Mouse (Mus musculus): ENCODE measurements around the gene Ctnnb1.

Gene Ctnnb1

DNA sequence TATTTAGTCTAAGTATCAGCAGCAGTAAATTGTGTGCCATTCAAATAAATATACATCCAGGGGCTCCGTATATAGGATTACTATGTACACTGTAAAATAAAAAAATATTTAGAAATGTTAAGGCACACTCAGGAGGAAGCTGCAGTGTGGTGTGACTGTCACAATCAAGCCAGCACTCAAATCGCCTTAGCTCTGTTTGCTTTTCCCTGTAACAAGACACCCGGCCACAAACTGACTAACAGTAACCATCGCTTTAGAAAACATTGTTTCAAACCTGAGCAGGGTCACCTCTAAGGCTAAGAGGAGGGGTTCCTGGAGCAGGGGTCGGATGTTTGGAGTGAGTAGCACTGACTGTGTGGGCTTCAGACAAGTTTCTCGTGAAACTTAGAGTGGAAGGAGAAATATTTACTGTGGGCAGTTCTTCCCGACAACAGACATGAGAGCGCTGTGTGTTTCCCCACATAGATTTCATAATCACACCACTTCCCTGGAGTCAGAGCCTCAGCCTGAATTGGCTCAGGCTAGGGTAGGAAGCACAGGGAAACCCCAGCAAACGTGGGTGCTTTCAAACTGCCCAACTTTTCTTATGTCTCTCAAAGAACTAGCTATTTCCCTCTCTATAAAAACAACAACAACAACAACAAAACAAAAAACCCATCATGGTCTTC is 1.9 kb upstream of the Ctnnb1 start:
- no peak for DNase-seq (ENCODE audit: low spot score)

DNA sequence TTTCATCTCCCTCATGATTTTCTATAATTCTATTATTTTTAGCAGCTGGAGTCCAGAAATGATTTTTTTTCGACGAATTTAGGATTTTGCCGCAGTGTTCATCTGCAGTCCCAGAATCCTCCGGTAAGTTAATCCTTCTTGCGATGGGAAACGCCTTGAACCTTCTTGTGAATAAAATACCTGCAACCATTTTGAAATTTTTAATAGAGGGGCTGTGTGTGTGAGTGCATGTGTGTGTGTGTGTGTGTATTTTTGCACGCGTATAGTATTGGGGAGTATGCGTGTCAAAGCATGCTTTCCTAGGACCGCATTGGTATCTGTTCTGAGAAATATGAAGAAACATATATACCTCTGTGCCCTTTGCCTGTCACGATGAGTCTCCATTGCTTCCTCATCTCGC is 1.0 kb downstream of the Ctnnb1 start:
- no peak for DNase-seq (ENCODE audit: low spot score)

DNA sequence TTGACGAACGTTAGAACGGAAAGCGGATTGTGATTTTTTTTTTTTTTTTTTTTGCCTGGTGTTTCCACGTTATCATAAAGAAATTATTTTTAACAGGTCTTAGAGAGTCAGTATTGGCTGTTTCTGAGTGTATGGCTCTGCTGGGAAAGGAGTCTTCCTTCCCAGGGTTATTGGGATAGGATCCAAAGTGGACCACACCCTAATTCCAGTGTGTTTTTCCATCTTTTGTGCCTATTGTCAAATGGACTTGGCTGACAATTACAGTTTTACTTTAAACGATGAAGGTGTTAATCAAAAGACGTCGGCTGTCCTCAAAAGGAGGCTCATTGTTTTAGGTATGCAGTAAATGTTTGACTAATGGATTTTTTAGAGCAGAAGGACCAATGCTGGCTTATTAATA is 1.8 kb downstream of the Ctnnb1 start:
- no peak for DNase-seq (ENCODE audit: low spot score)

DNA sequence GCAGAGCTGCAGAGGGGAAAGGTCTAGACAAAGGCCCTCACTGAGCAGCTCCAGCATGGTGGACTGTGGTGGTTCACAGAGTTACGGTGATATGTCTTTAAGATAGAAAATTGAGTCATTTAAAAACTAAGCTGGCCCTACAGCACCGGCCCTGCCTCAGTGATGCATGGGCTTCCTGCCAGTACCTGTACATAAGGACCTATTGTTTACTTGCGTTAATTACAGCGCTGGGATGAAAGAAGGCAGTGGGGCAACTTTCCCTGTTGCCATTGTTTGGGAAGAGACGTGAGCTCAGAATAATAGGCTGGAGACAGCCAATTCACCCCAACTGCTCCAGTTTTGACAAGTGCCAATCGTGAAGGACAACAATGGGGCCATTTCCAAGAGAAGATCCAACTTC is 3.4 kb downstream of the Ctnnb1 start:
- no peak for DNase-seq (ENCODE audit: low spot score)

DNA sequence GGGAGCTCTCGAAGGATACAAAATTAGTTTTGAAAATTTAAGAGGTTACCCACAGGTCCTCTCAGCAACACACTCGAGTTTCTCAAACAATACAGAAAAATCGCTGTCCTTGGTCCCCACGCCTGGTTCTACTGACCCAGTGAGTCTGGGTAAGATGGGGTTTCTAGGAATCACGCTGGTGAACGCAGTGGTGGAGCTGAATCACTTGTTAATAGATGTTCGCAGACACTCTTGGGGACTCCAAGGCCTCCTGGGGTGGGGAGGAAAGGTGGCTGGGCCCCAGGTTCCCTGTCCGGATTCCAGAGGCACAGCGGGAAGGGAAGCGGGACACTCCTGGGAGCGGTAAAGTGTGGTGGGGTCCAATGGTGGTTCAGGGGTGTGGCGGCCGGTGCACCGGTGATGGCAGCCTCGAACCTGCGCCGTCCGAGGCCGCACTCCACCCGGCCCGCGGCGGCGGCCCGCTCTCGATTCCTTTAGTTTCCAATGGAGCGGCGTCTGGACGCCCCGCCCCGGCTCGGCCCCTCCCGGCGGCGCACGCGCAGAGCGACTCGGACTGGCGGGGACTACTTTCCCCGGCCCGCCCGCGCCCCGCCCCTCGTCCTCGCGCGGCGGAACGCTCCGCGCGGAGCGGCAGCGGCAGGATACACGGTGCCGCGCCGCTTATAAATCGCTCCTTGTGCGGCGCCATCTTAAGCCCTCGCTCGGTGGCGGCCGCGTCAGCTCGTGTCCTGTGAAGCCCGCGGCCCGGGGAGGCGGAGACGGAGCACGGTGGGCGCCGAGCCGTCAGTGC is 4.0 kb downstream of the Ctnnb1 start:
- peak; percentile 97 for DNase-seq (ENCODE audit: low spot score)

DNA sequence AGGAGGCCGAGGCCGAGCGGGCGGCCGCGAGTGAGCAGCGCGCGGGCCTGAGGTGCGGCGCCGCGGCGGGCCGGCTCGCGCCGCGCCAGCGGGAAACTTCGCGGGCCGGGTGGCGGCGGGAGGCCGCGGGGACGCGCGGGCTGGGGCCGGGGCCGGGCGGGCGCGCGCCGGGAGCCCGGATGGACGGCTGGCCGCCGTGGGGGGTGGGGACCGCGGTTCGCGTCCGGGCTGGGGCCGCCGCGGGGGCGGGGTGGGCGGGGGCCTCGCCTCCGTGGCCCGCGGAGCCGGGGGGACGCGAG is 4.5 kb downstream of the Ctnnb1 start:
- DNase-seq (ENCODE audit: low spot score), result no peak

DNA sequence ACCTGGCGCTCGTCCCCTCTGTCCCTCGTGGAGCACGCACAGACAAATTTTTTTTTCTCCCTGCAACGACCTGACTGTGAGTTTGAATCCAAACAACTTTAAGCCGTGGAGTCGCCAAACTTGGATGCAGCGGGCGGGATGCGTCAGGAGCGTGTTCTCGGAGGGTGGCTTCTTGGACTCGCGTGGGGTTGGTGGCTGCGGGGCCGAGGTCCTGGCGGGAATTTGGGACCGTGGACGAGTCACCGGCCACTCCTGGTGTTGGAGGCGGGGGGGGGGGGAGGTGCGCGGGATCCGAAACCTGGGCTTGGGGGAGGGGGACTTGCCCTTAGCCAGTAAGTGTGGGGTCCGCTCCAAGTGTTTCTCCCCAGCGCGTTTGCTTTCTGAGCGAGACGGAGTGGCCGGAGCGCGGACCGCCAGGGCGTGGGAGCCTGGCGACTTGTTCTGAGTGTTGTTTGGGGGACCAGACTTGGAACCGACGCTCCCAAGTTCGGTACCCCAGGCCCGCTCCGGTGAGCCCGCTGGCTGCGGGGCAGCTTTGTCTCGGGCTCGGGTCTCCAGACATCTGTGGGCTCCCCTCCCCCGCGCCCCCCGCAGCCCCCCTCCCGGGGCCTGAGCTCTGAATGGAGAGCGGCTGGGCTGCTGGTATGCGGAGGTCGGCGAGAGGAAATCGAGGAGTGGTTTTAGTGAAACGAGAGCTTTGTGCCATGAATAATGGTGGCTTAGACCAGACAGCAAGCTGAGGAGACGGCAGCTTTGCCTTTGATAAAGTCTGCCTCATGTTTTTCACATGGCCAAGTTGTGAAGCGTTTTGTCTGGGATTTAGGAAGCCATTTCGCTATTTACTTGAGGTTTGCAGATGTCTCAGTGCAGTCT is 5.1 kb downstream of the Ctnnb1 start:
- peak; percentile 29 for DNase-seq (ENCODE audit: low spot score)

DNA sequence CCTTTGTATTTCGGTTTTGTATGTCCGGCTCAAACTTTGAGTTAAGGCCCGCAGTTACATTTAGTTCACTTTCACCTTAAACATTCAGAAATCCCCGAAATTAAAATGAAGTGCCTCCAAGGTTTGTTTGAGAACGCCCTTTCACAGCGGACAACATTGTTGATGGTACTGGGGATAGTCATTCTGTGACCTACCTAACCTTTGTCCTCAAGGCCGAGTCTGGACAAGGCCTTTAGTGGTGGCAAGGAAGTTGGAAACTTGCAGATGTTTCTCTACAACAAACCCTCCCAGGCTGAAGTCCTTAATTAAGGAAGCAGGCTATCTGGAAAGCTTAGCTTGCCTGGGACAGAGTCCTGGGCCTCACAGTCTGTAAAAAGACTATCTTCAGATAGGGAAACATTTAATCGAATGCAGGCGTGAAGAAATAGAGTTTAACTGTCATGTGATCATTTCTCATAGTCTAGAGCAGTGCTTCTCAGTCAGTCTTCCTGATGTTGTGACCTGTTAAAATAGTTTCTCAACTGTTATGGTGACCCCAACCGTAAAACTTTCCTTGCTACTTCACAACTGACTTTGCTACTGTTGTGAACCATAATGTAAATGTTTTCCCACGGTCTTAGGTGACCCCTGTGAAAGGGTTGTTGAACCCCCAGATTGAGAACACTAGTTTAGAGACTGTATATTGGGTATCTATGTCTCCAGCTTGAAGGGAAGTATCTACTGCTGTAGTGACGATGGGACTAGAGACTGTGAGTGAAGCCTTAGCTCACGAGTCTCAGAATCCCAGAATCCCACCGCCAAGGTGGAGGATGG is 6.0 kb downstream of the Ctnnb1 start:
- DNase-seq (ENCODE audit: low spot score), result no peak

DNA sequence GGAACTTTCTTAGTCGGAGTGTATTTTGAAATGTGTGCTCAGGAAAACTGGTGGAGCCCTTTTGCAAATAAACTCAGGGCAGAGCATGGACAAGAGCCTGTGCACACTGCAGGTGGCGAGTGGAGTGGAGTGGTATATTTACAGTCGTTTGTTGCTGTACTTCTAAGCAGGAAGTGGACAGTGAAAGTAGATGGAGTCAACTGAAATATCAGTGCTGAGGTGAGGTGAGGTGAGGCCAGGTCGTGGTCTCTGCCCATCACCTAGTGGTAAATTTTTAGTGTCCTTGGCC is 6.6 kb downstream of the Ctnnb1 start:
- no peak for DNase-seq (ENCODE audit: low spot score)

DNA sequence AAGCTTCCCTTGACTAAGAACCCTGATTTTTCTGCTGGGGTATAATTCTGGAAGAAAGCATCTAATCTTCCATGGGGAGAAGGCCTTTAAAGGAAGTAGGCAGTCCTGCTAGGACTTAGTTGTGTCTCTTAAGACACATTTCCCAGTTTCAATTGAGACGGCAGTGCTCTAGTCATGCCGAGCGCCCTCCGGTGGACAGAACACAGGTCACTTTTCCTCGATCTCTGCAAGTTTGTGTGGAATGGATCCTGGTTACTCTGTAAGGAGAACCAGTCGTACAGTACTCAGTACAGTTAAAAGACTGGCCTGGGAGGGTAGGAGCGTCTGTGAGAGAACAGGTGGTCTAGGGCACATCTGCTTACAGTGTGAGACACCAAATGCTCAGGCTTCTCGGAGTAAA is 7.3 kb downstream of the Ctnnb1 start:
- DNase-seq (ENCODE audit: low spot score), result peak; percentile 54

DNA sequence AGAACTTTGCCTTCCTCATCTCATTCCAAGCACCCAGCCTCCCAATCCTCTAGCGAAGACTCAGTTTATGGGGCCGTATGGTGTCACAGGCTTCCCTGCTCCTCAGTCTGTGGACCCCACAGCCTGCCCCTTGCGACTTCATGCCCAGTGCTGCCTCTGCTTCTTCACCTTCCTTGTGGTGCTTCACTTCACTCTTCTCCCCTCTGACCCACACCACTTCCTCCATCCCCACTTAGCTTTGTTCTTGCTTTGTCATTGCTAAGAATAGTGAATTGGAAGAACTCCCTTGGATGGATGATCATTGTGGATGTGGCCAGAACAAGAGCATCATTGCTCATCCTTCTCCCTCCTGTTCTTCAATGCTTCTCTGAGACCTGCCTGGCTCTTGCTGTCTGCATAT is 11.8 kb downstream of the Ctnnb1 start:
- no peak for DNase-seq (ENCODE audit: low spot score)

DNA sequence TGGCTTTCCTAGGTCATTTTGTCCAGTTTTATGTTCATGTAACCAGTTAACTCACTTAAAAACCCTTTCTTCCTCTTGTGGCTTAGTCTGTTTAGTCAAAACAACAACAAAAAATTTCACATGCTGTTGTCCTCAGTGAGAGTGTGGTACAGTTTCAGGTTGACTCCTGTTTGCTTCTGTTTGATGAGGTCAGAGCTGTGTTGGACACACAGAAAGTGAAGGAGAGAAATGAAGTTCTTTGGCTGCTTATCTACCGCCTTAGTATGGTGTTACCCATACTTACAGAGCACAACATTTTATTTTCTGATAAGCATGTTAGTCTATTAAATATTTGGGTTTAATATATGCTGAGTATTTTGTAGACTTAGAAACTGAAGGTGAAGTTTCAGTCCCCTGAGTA is 14.7 kb downstream of the Ctnnb1 start:
- no peak for DNase-seq (ENCODE audit: low spot score)

DNA sequence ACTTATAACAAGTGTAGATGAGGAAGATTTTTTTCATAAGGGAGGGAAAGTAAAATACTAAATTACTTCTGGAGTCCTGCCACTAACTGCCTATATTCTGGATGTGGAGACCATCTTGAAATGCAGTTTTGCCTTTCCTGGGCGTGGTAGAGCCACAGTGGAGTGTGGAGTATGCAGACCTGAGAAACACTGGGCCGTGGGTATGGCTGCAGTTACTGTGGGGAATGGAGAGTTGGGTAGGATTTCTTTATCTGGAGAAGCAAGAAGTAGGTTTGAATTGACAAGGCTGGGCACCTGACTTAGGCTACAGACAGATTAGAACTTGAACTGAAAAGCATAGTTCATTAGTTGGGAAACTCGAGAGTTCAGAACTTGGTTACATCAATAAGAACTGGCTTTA is 15.2 kb downstream of the Ctnnb1 start:
- no peak for DNase-seq (ENCODE audit: low spot score)

DNA sequence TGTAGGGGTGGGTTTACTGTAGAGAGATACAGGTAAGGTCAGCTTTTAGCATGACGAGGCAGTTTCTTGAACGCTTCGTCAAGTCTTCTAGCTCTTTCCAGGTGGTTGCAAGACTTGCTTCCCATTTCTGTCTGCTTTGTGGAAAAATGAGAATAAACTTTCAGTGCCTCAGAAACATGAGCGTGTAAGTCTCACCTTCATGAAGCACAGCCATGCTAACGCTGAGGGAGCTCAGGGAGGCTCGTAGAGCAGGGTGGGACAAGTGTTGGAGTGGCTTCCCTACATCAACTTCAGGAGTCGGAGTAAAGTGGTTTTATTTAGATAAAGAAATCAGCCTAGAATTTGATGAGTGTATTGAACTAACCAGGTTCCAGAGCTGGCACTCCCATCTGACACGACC is 17.1 kb downstream of the Ctnnb1 start:
- DNase-seq (ENCODE audit: low spot score), result no peak

DNA sequence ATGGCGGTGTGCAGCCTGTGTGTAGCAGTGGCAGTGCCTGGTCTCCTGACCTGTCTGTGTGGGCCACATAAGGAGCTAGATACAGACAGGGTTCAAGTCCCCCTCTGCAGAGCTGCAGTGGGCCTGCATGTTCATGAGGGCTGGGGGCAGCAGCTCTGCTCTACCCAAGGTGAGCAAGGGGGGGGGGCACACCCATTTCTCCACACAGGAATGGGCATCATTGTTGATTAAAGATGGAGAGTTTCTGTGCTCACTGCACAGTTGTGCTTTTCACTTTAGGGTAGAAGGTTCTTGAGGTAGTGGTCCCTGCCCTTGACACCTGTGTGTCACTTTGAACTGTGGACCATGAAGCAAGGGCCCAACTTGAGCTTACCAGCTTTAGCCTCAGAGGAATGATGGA is 19.8 kb downstream of the Ctnnb1 start:
- no peak for DNase-seq (ENCODE audit: low spot score)

DNA sequence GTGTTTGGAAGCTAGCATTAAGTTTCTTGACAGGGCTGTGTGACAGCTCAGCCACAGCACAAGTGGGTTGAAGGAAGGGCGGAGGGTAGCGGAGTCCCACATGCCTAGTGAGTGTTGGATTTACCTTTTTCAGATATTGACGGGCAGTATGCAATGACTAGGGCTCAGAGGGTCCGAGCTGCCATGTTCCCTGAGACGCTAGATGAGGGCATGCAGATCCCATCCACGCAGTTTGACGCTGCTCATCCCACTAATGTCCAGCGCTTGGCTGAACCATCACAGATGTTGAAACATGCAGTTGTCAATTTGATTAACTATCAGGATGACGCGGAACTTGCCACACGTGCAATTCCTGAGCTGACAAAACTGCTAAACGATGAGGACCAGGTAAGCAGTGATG is 21.7 kb downstream of the Ctnnb1 start:
- no peak for DNase-seq (ENCODE audit: low spot score)

DNA sequence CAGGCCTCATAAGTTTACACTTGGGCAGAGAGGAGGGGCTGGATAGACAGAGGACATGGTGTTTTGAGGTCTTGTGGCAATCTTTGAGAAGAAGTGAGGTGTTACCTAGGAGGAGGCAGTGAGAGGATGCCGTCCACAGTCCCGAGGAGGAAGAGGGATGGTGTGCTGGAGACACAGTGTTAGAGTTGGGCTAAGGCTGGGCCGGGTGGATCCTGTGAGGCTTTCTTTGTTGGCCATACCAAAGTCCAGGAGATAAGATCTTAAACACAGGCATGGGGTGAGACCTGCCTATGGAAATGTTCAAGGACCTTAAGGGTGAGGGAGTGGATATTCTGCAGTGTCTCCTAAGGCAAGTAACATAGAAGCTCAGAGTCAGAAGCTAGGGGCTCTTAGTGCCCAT is 22.9 kb downstream of the Ctnnb1 start:
- DNase-seq (ENCODE audit: low spot score), result no peak

DNA sequence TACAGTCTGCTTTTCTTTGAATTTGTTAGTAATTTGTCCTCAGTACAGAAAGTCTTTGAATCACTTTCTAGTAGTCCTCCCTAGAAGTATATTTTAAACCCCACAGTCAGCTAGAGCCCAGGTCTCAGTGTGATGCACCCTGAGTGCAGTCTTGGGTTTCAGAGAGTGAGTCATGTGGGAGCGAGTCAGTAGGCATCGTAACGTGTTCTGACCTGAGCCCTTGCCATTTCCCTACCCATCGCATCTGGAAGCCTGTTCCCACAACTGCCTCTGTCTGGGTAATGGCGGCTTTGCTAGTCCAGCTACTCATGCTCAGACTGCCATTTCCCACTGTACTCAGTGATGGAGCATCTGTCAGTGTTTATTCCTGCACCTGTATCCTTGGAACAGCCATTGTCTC is 29.0 kb downstream of the Ctnnb1 start:
- no peak for DNase-seq (ENCODE audit: low spot score)

DNA sequence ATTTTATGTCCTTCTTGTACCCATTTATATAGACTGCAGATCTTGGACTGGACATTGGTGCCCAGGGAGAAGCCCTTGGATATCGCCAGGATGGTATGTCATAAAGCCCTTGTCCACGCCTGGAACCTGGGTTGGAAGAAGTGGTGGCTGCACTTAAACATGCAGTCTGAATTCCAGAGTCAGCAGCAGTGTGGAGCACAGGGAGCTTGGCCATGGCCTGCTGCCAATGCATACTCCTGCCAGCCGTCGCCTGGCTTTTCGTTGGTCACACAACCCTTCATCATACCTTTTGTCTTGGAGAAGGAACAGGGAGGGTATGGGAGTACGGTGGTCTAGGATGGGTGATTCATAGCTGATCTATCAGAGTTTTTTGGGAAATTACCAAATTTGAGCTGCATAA is 29.5 kb downstream of the Ctnnb1 start:
- DNase-seq (ENCODE audit: low spot score), result no peak

DNA sequence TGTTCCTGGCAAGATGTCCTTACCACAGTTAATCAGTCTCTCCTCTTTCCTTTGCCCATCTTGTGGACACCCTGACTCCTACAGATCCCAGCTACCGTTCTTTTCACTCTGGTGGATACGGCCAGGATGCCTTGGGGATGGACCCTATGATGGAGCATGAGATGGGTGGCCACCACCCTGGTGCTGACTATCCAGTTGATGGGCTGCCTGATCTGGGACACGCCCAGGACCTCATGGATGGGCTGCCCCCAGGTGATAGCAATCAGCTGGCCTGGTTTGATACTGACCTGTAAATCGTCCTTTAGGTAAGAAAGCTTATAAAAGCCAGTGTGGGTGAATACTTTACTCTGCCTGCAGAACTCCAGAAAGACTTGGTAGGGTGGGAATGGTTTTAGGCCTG is 30.2 kb downstream of the Ctnnb1 start:
- no peak for DNase-seq (ENCODE audit: low spot score)

DNA sequence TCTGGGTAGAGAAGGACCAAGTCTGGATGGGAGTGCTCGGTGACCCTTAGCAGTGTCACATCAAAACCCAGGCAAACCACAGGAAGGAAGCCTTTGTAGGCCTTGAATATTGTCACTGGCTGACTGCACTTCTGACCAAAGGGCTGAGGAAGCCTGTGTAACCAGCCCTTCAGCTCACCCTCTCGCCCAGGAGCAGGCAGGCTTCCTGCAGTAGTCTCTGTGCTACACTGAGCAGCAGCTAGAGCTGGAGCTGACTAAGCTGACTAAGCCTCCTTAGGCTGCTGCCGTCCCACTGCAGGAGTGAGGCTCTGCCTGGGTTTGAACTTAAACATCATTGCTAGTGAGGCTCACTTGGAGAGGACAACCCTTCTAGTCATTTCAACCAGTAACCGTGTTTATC is 31.6 kb downstream of the Ctnnb1 start:
- DNase-seq (ENCODE audit: low spot score), result no peak

DNA sequence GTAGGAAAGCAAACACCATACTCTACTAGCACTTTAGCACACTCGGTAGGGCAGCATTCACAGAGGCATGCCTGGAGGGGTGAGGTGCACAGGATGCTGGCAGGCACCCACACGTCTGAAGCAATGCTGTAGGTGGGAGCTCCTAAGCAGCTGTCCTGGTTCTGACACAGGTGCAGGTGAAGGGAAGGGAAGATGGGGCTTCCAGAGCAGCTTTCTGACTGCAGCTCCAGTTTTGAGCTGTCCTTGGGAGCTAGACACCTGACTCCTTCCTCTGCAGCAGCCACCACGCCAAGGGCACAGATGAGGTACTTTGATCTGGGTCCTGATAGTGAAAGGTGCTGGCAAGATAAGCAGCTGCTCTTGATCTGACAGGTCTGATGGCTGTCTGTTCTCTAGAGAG is 32.5 kb downstream of the Ctnnb1 start:
- DNase-seq (ENCODE audit: low spot score), result no peak
